Mouse (Mus musculus) E14TG2a.4 (cell line): ENCODE results near the gene Col13a1.

ENCODE experiments used
- CTCF ChIP-seq: conservative IDR thresholded peaks from 2 replicates; pipeline ENCODE4 v1.5.1; 2014; ENCODE audit warnings: low read length
- NANOG ChIP-seq: IDR thresholded peaks from 2 replicates; pipeline ENCODE4 v1.6.1; 2014; ENCODE audit warnings: borderline replicate concordance, low read length, mixed read lengths
- POU5F1 ChIP-seq: IDR thresholded peaks from 2 replicates; pipeline ENCODE4 v1.6.1; 2014; ENCODE audit warnings: low read length, borderline replicate concordance

GRCm38 (mm10) chr10:61826753-61827435 is 152.0 kb downstream of the Col13a1 start:
- TF ChIP-seq CTCF (no peak), POU5F1 (no peak), NANOG (no peak)
